Mouse (Mus musculus) adipose tissue, adult 10 weeks (tissue): ENCODE measurements around the gene Mfap3. TPM values are rescaled to one million over a fixed set of nuclear protein-coding genes. Genes with fewer than 3 reads are reported as not detected.

ENCODE experiments used
- polyA plus RNA-seq: library from polyadenylated mRNA; stranded (reverse); fragments of 350-450 nt; fragmentation: Illumina TruSeq; extraction: RNeasy Lipid Tissue Mini Kit (QIAGEN cat#74804); gene quantifications from one replicate; pipeline ENCODE4 v1.2.3, GENCODE M21; 2014; ENCODE audit warnings: low read depth, low replicate concordance

The Mfap3 gene
- 16.6 TPM for polyA plus RNA-seq

GRCm38 (mm10) chr11:57518091-57518750 lies at the start of gene Mfap3, which contains the start of gene Fam114a2:
Mfap3 (plus strand) TSS chr11:57518664.
Fam114a2 (minus strand) TSS chr11:57518617.

Other genes starting within 250 kb of the Mfap3 start
- gene Fam114a2, start within 50 bp of the Mfap3 start, polyA plus RNA-seq = 43.8 TPM
- 33.7 TPM for gene Galnt10, start 126.8 kb downstream of the Mfap3 start, polyA plus RNA-seq